Mouse (Mus musculus) C2C12 (cell line): Measurements from ENCODE around the gene Ripor2. TPM values are rescaled to one million over a fixed set of nuclear protein-coding genes. Genes with fewer than 3 reads are reported as not detected.

Experiments
- H3K27me3 ChIP-seq: one replicate; pipeline ENCODE4 v1.6.1; 2011; ENCODE audit not compliant: control insufficient read depth, insufficient read depth, insufficient read length
- H3K36me3 ChIP-seq: one replicate; pipeline ENCODE4 v1.6.1; 2011; ENCODE audit not compliant: control insufficient read depth, insufficient read depth
- H3K4me3 ChIP-seq: one replicate; pipeline ENCODE4 v1.5.1; 2011; ENCODE audit warnings: mild to moderate bottlenecking, control low read depth; ENCODE audit not compliant: poor library complexity, insufficient read depth, severe bottlenecking
- H3K79me2 ChIP-seq: one replicate; pipeline ENCODE4 v1.6.1; 2011; ENCODE audit not compliant: control insufficient read depth, insufficient read depth
- H3K79me3 ChIP-seq: one replicate; pipeline ENCODE4 v1.6.1; 2011; ENCODE audit warnings: low read depth, control low read depth
- H3ac ChIP-seq: one replicate; pipeline ENCODE3; 2011; ENCODE audit warnings: low read depth; ENCODE audit not compliant: control insufficient read depth, insufficient read length
- CEBPB ChIP-seq: IDR thresholded peaks from one replicate; pipeline ENCODE4 v1.6.1; 2011; ENCODE audit warnings: low read depth, mild to moderate bottlenecking, control low read depth, moderate library complexity
- CTCF ChIP-seq: IDR thresholded peaks from one replicate; pipeline ENCODE4 v1.5.1; 2011; ENCODE audit not compliant: control insufficient read depth, insufficient read depth, insufficient read length
- FOSL1 ChIP-seq: IDR thresholded peaks from one replicate; pipeline ENCODE4 v1.8.0; 2011; ENCODE audit warnings: mild to moderate bottlenecking, low read length; ENCODE audit not compliant: poor library complexity, insufficient read depth, severe bottlenecking
- MAX ChIP-seq: IDR thresholded peaks from one replicate; pipeline ENCODE4 v1.6.1; 2011; ENCODE audit warnings: mild to moderate bottlenecking, control low read depth
- MYOD1 ChIP-seq: IDR thresholded peaks from one replicate; pipeline ENCODE4 v1.6.1; 2011; ENCODE audit warnings: low read depth; ENCODE audit not compliant: control insufficient read depth, insufficient read length
- MYOG ChIP-seq: IDR thresholded peaks from one replicate; pipeline ENCODE4 v1.6.1; 2011; ENCODE audit not compliant: control insufficient read depth, insufficient read length; ENCODE audit errors: extremely low read depth
- USF1 ChIP-seq: IDR thresholded peaks from one replicate; pipeline ENCODE4 v1.6.1; 2011; ENCODE audit warnings: low read depth, mild to moderate bottlenecking, control low read depth, moderate library complexity
- polyA plus RNA-seq: library from polyadenylated mRNA; unstranded; fragments of >200 nt; fragmentation: generic; extraction: Trizol; gene quantifications from one replicate; pipeline ENCODE4 v1.2.1, GENCODE M21; 2012; ENCODE audit warnings: missing spikeins

Ripor2 gene
- polyA plus RNA-seq, 1 experiment: 0.23 TPM

GRCm38 (mm10) chr13:24548911-24549310 is 33.1 kb upstream of the Ripor2 start:
- TF ChIP-seq USF1 (no peak), FOSL1 (no peak), CEBPB (no peak), MYOD1 (no peak), MAX (no peak), MYOG (no peak), CTCF (no peak)
- Histone ChIP-seq H3K27me3 (no peaks in the 10 kb centered on the region), H3K79me2 (no peaks in the 10 kb centered on the region), H3K79me3 (no peaks in the 10 kb centered on the region), H3K36me3 (no peaks in the 10 kb centered on the region), H3K4me3 (no peak overlapping the region), H3ac (no peak overlapping the region)

- Histone ChIP-seq H3ac (no peak overlapping the region), H3K79me3 (no peaks in the 10 kb centered on the region), H3K4me3 (no peak overlapping the region), H3K36me3 (no peaks in the 10 kb centered on the region), H3K27me3 (no peaks in the 10 kb centered on the region), H3K79me2 (no peaks in the 10 kb centered on the region)
- TF ChIP-seq MYOD1 (no peak), MAX (no peak), FOSL1 (no peak), CEBPB (no peak)
These were observed 30.7 kb upstream of the Ripor2 start for GRCm38 (mm10) chr13:24551100-24551931.

- H3K36me3 ChIP-seq: no peaks in the 10 kb centered on the region
These were observed 29.9 kb upstream of the Ripor2 start for GRCm38 (mm10) chr13:24552039-24552438.

GRCm38 (mm10) chr13:24561391-24561790 is 20.6 kb upstream of the Ripor2 start:
- Histone ChIP-seq H3K79me2 (no peaks in the 10 kb centered on the region), H3K27me3 (no peaks in the 10 kb centered on the region), H3K4me3 (no peak overlapping the region), H3K36me3 (no peaks in the 10 kb centered on the region), H3K79me3 (no peaks in the 10 kb centered on the region), H3ac (no peak overlapping the region)
- no peak for TF ChIP-seq USF1
- TF ChIP-seq MYOG: no peak
- TF ChIP-seq MYOD1: no peak
- no peak for TF ChIP-seq FOSL1
- TF ChIP-seq MAX: no peak
- TF ChIP-seq CTCF: no peak
- TF ChIP-seq CEBPB: no peak

More at GRCm38 (mm10) chr13:24552039-24552438, 29.9 kb upstream of the Ripor2 start:
- Histone ChIP-seq H3K79me2 (no peaks in the 10 kb centered on the region), H3K4me3 (no peak overlapping the region), H3ac (no peak overlapping the region), H3K79me3 (no peaks in the 10 kb centered on the region), H3K27me3 (no peaks in the 10 kb centered on the region)
- TF ChIP-seq USF1 (no peak), MAX (no peak), MYOG (no peak), MYOD1 (no peak), CEBPB (no peak), FOSL1 (no peak), CTCF (no peak)

- Histone ChIP-seq H3K79me3 (no peaks in the 10 kb centered on the region), H3K79me2 (no peaks in the 10 kb centered on the region), H3K27me3 (no peaks in the 10 kb centered on the region), H3K4me3 (no peak overlapping the region), H3K36me3 (no peaks in the 10 kb centered on the region), H3ac (peak overlapping the region; percentile 43)
- TF ChIP-seq MYOD1 (no peak), CTCF (no peak), CEBPB (no peak), FOSL1 (no peak), MAX (no peak), MYOG (no peak), USF1 (no peak)
These were observed 17.3 kb upstream of the Ripor2 start for GRCm38 (mm10) chr13:24564706-24565105.

GRCm38 (mm10) chr13:24565230-24565949 is 16.6 kb upstream of the Ripor2 start:
- Histone ChIP-seq H3K4me3 (no peak overlapping the region), H3K79me2 (no peaks in the 10 kb centered on the region), H3K27me3 (no peaks in the 10 kb centered on the region), H3ac (peak overlapping the region; percentile 19), H3K79me3 (no peaks in the 10 kb centered on the region), H3K36me3 (no peaks in the 10 kb centered on the region)
- TF ChIP-seq MAX: peak; percentile 73
- no peak for TF ChIP-seq MYOG
- TF ChIP-seq FOSL1: peak; percentile 65
- TF ChIP-seq CTCF: no peak
- peak; percentile 31 for TF ChIP-seq CEBPB
- no peak for TF ChIP-seq MYOD1
- TF ChIP-seq USF1: no peak
